Mouse (Mus musculus) heart, adult 8-10 months (tissue): ENCODE data around the gene Fam193b. TPM values are rescaled to one million over a fixed set of nuclear protein-coding genes. Genes with fewer than 3 reads are reported as not detected.

Source experiments
- DNase-seq: peaks from one replicate; pipeline ENCODE4 v3.0.0; 2022; ENCODE audit warnings: low spot score
- total RNA-seq, 4 experiments: library from RNA; stranded (reverse); gene quantifications; 2 replicates each; pipeline ENCODE4 v1.2.4; 2022

The Fam193b gene
- total RNA-seq, 4 experiments from 2014 or later = 11.5 to 18.3 (median 13.6) TPM

GRCm38 (mm10) chr13:55527834-55528772 lies 42.8 kb downstream of the Fam193b start:
- peak; percentile 32 for DNase-seq

DNA sequence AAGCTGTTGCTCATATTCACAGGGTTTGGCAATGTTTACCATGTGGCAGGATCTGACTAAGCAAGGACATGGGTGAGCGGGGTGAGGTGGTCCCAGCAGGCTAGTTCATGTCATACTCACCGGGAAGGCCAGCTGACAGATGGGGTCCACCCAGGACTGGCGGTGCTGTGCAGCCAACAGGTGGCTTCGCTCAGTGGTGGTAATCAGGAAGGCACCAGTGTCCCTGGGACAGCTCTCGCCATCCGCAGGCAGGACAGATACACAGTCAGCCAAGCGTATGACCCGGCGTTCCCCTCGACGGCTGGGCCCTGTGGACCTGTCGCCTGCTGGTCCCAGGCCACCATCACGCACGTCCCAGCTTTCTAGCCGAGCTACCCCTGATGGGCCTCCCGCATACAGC lies 43.7 kb downstream of the Fam193b start:
- no peak for DNase-seq

DNA sequence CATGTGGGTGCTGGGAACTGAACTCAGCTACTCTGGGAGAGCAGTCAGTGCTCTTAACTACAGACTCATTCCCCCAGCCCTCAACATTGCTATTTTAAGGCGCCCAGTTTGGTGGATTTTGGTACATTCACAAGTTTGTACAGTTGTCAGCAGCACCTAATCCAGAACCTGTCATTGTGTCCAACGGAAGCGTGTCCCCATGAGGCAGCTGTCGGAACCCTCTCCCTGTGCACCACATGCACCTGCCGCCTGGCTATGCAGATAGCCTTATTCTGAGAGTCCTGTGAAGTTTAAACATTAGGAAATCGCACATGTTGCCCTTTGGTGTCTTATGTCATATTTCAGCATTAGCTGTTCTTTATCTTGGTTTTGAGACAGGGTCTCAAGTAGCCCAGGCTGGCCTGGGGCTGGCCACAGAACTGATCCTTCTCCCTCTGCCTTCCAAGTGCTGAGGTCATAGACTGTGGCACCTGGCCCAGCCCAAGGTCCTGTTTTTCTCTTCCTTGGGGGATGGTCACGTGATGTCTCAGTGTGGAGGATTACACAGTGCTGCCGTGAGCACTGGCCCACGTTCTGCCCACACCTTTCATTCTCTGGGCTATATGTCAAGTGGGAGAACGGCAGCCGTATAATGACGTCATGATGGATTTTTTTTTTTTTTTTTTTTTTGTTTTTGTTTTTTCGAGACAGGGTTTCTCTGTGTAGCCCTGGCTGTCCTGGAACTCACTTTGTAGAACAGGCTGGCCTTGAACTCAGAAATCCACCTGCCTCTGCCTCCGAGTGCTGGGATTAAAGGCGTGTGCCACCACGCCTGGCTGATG lies 45.0 kb downstream of the Fam193b start:
- DNase-seq = no peak

- no peak for DNase-seq
Observed at GRCm38 (mm10) chr13:55523951-55524600, 46.8 kb downstream of the Fam193b start.

DNA sequence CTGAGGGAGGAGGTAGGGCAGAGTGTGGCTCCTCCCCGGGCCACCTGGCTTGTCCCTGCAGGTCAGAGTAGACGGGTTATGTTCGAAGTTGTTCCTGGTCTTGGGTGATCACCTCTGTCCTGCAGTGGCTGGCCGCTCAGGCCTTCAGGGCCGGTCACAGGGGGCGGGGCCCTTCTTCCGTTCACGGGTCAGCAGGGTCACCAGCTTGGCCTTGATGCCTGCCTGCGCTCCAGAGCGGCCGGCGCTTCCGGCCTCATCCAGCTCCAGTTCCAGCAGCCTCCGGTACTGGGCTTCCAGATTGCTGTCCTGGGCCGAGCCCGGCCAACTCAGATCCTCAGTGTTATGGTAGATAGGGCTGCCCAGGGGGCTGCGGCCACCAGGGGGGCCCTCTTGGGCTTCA lies 47.6 kb downstream of the Fam193b start:
- peak; percentile 34 for DNase-seq

DNA sequence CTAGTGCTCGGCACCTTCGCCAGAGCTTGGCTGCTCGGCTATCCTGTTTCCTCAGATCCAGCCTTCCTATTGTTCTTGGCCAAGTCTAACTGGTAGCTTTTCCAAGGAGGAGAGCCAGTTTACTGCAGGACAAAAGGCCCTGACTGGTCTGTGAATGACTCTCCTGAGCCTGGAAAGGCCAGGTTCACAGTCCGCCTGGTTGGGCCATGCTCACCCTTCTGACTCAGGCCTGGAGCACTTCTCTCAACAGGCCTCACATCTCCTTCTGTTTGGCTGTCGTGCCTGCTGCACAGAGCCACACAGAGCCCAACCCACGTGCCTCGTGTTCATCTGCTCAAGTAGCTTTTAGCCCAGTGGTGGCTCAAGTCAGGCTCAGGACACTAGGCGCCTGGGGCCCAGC lies 48.2 kb downstream of the Fam193b start:
- peak; percentile 31 for DNase-seq

DNA sequence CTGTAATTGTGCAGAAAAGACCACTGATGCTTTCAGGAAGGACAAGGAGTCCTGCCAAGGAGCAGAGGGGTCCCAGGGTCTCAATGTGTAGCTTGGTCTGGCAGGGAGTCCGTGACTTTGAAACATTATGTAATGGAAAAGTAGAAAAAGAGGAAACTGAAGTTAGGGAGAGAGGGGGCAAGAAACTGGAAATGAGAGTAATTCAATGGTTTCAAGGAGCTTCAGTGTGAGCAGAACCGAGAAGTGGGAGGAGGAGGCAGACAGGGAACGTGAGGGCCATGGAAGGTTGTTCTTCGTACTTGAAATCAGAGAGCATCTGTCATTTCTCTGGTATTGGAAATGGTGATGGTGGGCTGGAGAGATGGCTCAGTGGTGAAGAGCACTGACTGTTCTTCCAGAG lies 51.3 kb downstream of the Fam193b start:
- DNase-seq = no peak

- DNase-seq = peak; percentile 86
Observed at GRCm38 (mm10) chr13:55516955-55517354, 54.0 kb downstream of the Fam193b start.

DNA sequence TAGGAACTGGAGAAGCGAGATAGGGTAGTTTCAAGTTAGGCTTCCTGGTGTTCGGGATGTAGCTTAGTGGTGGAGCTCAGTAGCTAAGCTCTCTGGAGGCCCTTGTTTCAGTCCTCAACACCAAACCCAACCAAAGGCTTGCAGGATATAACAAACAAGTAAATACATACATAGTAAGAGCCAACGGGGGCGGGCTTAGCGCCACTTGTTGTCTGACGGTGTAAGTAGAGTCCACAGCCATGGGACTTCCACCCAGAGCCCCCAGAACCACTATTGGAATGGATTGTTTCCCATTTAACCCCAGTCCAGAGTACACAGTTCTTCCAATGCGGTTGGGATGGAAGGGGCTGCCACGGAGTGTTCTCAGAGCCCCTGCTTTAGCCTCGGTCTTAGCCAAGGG lies 57.1 kb downstream of the Fam193b start:
- no peak for DNase-seq

- DNase-seq = peak; percentile 91
Observed at GRCm38 (mm10) chr13:55513111-55513748, 57.7 kb downstream of the Fam193b start, which contains the start of gene Pdlim7. Pdlim7 (minus strand) TSS chr13:55513676.

GRCm38 (mm10) chr13:55512379-55513031 lies 58.4 kb downstream of the Fam193b start:
- peak; percentile 56 for DNase-seq

DNA sequence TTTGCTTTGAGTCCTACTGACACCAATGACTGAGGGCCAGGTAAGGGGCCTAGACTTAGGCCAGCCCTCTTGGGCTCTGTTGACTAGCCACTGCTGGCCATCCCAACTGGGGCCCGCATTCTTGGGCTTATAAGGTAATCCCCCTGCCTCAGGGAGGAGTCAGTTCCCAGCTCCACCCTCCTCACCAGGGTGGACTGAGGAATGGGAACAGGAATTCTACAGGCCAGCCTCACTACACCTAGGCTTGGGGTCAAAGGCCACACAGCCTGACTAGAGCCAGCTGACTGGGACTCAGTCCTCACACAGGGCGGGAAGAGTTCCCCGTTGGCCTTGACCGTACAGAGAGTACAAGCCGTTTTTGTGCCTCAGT lies 59.4 kb downstream of the Fam193b start:
- DNase-seq = no peak

GRCm38 (mm10) chr13:55510668-55511491 lies 60.0 kb downstream of the Fam193b start:
- DNase-seq = peak; percentile 93

DNA sequence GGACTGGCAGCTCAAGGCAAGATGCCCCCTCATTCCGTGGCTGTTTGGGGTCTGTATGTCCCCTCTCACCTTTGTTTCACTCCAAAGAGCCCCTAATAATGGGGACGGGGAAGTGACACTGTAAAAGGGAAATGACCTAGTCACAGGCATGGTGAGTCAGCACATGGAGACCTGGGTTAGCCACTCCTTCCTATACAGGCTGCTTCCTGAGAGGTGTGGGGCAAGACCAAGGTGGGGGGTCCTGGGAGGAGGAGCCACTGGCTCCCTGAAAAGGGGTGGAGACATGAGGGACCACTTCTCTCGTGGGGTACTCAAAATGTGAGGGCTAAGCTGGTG lies 60.6 kb downstream of the Fam193b start:
- no peak for DNase-seq

- no peak for DNase-seq
Observed at GRCm38 (mm10) chr13:55508531-55508930, 62.4 kb downstream of the Fam193b start.

- DNase-seq = no peak
Observed at GRCm38 (mm10) chr13:55507877-55508276, 63.0 kb downstream of the Fam193b start.

DNA sequence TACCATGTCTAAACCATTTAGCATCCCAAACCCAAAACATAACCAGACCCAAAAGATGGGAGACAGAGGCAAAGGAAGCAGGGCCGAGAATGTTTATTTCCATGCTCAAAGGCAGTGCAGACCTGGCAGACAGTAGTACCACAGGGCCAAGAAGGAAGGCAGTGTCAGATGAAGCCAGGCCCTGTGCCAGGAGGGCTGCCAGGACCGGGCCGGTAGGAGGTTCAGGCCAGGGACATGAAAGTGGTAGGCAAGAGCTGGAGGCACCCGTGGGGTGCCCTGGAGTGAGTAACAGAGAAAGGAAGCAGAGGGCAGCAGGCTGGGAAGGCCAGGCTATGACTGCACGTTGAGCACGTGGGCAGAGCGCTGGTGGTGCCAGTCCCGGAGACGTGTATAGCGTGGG lies 64.2 kb downstream of the Fam193b start:
- DNase-seq = no peak

DNA sequence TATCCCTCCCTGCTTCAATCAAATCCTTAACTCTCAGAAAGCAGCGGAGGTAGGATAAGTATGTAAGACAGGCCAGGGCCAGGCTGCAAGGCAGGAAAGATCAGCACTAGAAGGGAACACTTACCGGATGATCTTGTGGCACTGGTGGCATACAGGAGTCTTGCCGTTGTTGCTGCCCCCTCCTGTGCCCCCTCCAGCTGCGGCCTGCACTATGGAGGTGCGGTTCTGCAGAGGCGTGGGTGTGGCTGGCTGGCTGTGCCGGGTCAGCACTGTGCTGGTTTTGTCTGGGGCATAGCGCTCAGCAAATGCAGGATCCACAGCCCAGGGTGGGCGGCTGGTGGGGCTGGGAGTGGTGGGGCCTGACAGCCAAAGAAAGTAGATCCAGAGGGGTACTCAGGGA lies 65.1 kb downstream of the Fam193b start:
- no peak for DNase-seq

DNA sequence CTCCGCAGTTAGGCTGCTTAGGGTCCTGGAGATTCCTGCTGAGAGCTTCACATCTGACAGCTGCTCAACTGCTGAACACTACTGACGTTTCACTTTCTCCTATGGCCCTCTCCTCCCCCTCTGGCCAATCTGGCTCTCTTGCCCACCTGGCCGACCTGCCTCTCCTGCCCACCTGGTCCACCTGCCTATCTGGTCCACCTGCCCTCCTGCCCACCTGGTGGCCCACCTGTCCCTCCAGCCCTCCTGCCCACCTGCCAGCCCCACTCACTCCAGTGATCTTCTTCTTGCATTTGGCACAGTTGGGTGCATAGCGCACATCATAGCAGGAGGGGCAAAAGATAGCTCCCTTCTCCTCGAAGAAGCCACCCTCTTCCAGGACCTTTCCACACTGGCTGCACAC lies 66.5 kb downstream of the Fam193b start:
- DNase-seq = no peak

- DNase-seq = no peak
Observed at GRCm38 (mm10) chr13:55502405-55502804, 68.5 kb downstream of the Fam193b start.
